Mouse (Mus musculus) embryonic facial prominence, embryonic 13.5 days (tissue): Measurements from ENCODE around the gene Cuedc2. TPM values are rescaled to one million over a fixed set of nuclear protein-coding genes. Genes with fewer than 3 reads are reported as not detected.

ENCODE experiments used
- ATAC-seq: fragments of 200-750 bp; cut with Nextera tagmentation; 2 replicates; pipeline ENCODE4 v1.8.0; 2017; ENCODE audit warnings: low read depth; ENCODE audit not compliant: insufficient number of reproducible peaks, insufficient read depth, low FRiP score, low TSS enrichment
- H3K27ac ChIP-seq: fragments of 300-500 bp; sonication (generic); 2 replicates; pipeline ENCODE4 v1.5.1; 2015; ENCODE audit warnings: moderate library complexity, mild to moderate bottlenecking, inconsistent platforms
- H3K27me3 ChIP-seq: fragments of 300-500 bp; sonication (generic); 2 replicates; pipeline ENCODE4 v1.6.1; 2015; ENCODE audit warnings: mild to moderate bottlenecking, inconsistent platforms
- H3K36me3 ChIP-seq: fragments of 300-500 bp; sonication (generic); 2 replicates; pipeline ENCODE4 v1.6.1; 2015; ENCODE audit warnings: mild to moderate bottlenecking, inconsistent platforms
- H3K4me1 ChIP-seq: fragments of 300-500 bp; sonication (generic); 2 replicates; pipeline ENCODE4 v1.6.1; 2015; ENCODE audit warnings: inconsistent platforms
- H3K4me2 ChIP-seq: fragments of 300-500 bp; sonication (generic); 2 replicates; pipeline ENCODE4 v1.6.1; 2015; ENCODE audit warnings: moderate library complexity, mild to moderate bottlenecking, inconsistent platforms
- H3K4me3 ChIP-seq: fragments of 300-500 bp; sonication (generic); 2 replicates; pipeline ENCODE4 v1.5.1; 2015; ENCODE audit warnings: mild to moderate bottlenecking, inconsistent platforms
- H3K9ac ChIP-seq: fragments of 300-500 bp; sonication (generic); 2 replicates; pipeline ENCODE4 v1.6.1; 2015; ENCODE audit warnings: mild to moderate bottlenecking, inconsistent platforms
- H3K9me3 ChIP-seq: fragments of 300-500 bp; sonication (generic); 2 replicates; pipeline ENCODE4 v1.6.1; 2016; ENCODE audit warnings: inconsistent platforms
- WGBS: fragments of 180-500 bp; shearing (Covaris S2); methylation state at CpG from one replicate; pipeline ENCODE4 v1.1.7; 2015; ENCODE audit warnings: mixed read lengths; 5-methylcytosine and 5-hydroxymethylcytosine counted together
- polyA plus RNA-seq: library from polyadenylated mRNA; unstranded; fragments of >200 nt; fragmentation: Nextera tagmentation; extraction: Ambion mirVana; gene quantifications from 2 replicates; pipeline ENCODE4 v1.2.1, GENCODE M21; 2015

Cuedc2 gene
- polyA plus RNA-seq, 1 experiment from 2014 or later = 177 TPM

DNA sequence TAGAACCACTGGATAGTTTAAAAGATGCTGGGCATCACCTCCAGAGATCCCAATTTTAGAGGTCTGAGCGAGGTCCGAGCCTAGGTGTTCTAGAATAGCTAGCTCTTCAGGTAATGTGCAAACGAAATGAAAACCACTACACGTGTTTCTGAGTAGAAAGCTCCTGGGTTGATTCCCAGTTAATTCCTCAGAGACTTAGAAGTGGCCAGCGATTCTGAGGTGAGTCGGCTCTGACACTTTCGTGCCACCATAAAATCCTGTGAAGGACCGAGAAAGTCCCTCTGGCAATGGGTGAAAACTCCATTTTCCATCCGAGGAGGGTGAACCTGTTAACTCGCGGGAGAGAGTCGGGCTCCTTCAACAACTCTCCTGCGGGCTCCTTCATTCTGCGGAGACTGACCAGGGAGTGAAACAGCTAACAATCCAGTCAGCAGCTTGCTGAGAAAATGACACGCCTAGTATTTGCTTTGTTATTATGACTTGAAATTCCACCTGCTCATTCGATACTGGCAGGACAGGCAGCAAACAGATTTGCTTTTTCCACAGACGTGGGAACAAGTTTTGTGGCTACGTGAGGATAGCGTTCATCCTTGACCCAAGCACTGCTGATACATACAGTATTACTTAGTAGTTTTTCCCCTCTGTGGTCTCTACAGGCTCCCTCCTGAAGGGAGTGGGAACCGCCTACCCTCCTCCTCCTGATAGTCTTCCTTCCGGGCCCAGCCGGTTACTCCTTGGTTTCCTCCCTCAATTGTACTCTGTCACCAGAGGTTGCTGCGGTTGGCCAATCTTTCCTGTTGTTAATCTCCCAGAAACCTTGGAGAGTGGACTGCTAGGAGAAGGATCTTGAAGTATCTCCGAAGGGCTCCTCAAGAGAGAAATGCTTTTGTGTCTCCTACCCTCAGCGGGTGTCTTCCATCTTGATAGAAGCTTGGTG is 19.1 kb upstream of the Cuedc2 start:
- 15% methylated on average over 25 of the region's 25 CpGs for WGBS
- no peak overlapping the region for H3K27ac ChIP-seq
- H3K4me2 ChIP-seq = peak overlapping the region; percentile 79
- H3K4me3 ChIP-seq = peak overlapping the region; percentile 49
- H3K4me1 ChIP-seq = peaks cover 5% of the 10 kb centered on the region
- H3K36me3 ChIP-seq = no peaks in the 10 kb centered on the region
- peaks cover 35% of the 10 kb centered on the region for H3K27me3 ChIP-seq
- H3K9ac ChIP-seq = peak overlapping the region; percentile 65; the same call in 1 of the 2 replicates
- ATAC-seq = no peak
- H3K9me3 ChIP-seq = no peaks in the 10 kb centered on the region

DNA sequence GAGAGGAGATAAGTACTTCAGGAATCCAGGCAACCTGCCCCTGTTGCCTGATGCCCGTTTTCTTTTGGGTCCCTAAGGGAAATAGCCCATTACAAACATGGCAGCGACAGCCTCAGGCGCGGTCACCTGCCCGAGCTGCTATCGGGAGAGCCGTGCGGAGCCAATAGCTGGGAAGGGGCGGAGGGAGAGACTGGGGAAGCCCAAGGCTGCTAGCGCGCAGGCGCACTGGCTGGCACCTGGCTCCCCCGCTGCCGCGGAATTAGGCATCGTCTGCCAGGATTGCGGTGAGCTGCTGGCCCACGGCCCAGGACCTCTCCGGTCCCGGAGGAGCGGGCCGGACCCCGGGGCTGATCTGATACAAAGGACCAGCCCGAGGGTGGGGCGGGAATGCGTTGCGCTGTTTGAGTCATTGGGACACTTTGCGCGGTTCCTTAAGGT is 18.2 kb upstream of the Cuedc2 start:
- Histone ChIP-seq H3K4me1 (peaks cover 5% of the 10 kb centered on the region), H3K36me3 (no peaks in the 10 kb centered on the region), H3K27ac (no peak overlapping the region), H3K9ac (peak overlapping the region; percentile 65), H3K27me3 (peaks cover 35% of the 10 kb centered on the region), H3K4me2 (peak overlapping the region; percentile 79), H3K4me3 (peak overlapping the region; percentile 49), H3K9me3 (no peaks in the 10 kb centered on the region)
- WGBS = under 1% methylated on average over 29 of the region's 29 CpGs
- peak; percentile 69 for ATAC-seq

DNA sequence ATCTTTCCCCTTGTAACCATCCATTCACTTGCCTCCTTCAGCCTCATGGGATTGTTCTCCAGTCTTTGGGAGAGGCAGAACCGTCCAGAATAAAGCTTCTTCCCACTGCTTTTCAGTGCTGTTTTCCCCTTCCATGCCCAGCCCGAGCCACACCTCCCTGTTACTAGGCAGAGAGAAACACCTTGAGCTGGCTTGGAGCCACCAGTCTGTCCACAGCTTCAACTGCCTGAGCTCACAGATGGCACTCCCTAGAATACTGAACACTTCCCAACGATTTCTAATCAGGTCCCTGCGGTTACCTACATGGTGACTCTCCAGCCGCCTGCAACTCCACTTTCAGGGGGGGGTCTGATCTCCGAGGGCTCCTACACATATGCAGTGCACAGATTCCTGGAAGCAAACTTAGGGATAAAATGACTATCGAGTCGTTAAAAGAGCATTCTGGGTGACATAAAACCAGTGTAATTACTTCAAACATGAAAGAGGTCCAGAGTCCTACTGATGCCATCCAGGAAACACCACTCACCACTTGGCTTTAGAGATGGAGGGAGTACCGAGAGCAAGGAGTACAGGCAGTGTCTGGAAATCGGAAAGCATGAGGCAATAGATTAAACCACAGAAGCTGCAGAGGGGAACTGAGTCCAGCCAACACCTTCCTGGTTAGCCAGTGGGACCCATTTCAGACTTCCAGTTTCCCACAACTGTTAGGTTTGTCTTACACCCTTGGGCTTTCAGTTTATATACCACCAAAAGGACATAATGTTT is 11.8 kb upstream of the Cuedc2 start, which contains the start of gene 2310034G01Rik:
Gene 2310034G01Rik (minus strand): TSS at position 135 of the 765 bp plus-strand sequence.
- H3K4me1 ChIP-seq = peaks cover 15% of the 10 kb centered on the region
- H3K9me3 ChIP-seq = no peaks in the 10 kb centered on the region
- ATAC-seq = no peak
- peaks cover 15% of the 10 kb centered on the region for H3K27me3 ChIP-seq
- peak within 1 kb of the TSS; percentile 76 for H3K4me2 ChIP-seq
- H3K4me3 ChIP-seq = peak within 1 kb of the TSS; percentile 69
- H3K27ac ChIP-seq = peak within 1 kb of the TSS; percentile 72
- WGBS = 60% methylated on average over 10 of the region's 10 CpGs
- no peaks in the 10 kb centered on the region for H3K36me3 ChIP-seq
- peak within 1 kb of the TSS; percentile 86 for H3K9ac ChIP-seq

DNA sequence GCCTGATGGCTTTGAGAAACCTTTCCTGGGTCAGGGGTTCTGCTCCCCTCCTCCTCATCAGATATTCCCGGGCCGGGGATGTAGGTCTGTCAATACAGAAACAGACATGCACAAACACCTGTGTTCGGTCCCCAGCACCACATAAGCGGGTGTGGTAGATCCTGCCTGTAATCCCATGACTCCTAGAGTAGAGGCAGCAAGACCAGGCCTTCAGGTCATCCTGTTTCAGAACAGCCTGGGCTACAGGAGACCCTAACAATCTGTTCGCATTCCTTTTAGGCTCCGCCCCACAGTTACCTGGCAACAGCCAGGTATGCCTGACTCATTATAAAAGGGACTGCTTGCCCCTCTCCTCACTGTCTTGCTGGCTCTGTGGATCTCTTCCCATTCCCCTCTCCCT is 11.0 kb upstream of the Cuedc2 start:
- H3K27me3 ChIP-seq = peaks cover 21% of the 10 kb centered on the region
- no peak overlapping the region for H3K27ac ChIP-seq
- no peak for ATAC-seq
- peaks cover 15% of the 10 kb centered on the region for H3K4me1 ChIP-seq
- H3K9ac ChIP-seq = peak overlapping the region; percentile 86
- no peaks in the 10 kb centered on the region for H3K36me3 ChIP-seq
- peak overlapping the region; percentile 69 for H3K4me3 ChIP-seq
- no peaks in the 10 kb centered on the region for H3K9me3 ChIP-seq
- WGBS = 21% methylated on average over 6 of the region's 6 CpGs
- H3K4me2 ChIP-seq = peak overlapping the region; percentile 76

DNA sequence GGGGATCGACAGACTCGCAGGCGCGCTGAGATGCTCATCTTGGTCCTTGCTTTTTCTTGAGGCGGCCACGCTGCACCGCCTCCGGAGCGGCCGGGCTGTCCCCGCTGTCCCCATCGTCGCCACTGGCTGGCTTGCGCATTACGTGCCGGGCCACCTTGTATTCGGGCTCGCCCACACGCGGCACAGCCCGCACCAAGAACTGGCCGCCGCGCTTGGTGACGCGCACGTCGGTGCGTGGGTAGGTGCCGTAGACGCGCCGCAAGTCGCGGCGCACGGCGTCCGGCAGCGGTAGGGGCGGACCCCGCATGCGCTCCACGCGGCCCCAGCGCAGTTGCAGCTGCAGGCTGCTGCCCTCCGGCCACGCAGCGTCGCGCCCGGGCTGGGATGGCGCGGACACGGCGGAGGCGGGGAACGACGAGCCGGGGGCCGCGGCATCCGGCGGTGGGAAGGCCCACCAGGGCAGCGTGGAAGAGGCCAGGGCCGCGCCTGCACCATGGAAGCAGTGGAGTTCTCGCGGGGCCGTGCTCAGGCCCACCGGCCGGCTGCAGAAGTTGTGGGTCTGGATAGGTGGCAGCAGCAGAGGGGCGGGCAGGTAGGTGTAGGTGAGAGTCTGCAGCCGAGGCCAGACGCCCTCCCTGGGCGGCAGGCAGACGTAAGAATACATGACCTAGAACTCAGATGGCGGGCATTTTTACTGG is 10.4 kb upstream of the Cuedc2 start:
- Histone ChIP-seq H3K4me2 (peak overlapping the region; percentile 76), H3K4me1 (peaks cover 15% of the 10 kb centered on the region), H3K27me3 (peaks cover 26% of the 10 kb centered on the region), H3K4me3 (peak overlapping the region; percentile 69), H3K9ac (peak overlapping the region; percentile 86), H3K27ac (peak overlapping the region; percentile 72), H3K36me3 (no peaks in the 10 kb centered on the region), H3K9me3 (no peaks in the 10 kb centered on the region)
- WGBS = under 1% methylated on average over 78 of the region's 78 CpGs
- peak; percentile 81 for ATAC-seq

DNA sequence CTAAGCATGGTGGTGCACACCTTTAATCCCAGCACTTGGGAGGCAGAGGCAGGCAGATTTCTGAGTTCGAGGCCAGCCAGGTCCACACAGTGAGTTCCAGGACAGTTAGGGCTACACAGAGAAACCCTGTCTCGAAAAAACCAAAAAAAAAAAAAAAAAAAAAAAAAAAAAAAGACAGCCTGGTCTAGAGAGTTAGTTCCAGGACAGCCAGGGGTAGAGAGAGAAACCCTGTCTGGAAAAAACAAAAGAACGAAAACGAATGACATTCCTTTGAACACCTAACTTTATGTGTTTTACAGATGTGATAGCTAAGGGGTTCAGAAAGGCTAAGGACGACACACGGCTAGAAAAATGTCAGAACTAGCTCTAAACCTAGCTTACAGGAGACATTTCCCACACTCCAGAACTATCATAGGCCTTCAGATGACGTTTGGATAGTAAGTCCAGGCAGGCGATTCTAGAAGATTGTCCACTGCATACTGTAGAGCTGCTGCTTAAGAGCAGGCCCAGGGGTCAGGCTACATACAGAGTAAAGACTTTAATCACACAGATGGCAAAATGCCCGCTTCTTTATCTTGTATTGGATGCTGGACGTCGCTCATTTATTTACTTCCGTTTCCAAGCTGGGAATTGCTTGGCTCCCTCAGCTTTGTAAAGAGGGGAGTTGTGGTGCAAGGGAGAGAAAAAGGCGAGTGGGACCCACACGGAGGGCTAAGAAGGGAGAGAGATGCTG is 9.6 kb upstream of the Cuedc2 start:
- H3K9me3 ChIP-seq = no peaks in the 10 kb centered on the region
- peak overlapping the region; percentile 86 for H3K9ac ChIP-seq
- no peak for ATAC-seq
- peak overlapping the region; percentile 72 for H3K27ac ChIP-seq
- peak overlapping the region; percentile 69 for H3K4me3 ChIP-seq
- H3K27me3 ChIP-seq = peaks cover 26% of the 10 kb centered on the region
- H3K4me2 ChIP-seq = peak overlapping the region; percentile 76
- H3K4me1 ChIP-seq = peaks cover 15% of the 10 kb centered on the region
- no peaks in the 10 kb centered on the region for H3K36me3 ChIP-seq
- 31% methylated on average over 14 of the region's 14 CpGs for WGBS

DNA sequence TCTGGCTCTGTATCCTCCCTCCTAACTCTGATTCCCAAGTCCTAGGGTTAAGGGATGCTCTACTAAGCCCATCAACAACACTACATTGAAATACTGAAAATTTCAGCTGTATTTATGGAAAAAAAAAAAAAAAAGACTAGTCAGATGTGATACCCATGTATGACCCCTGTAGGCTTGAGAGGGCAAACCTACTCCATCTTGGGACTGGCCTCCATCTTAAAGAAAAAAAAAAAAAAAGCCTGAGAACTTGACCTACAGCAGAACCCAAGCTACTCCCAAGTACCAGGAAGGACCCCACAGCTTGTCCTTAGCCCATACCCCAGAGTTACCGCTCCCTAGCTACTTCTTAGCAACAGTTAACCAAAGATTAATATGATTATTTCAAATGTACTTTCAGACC is 8.6 kb upstream of the Cuedc2 start:
- Histone ChIP-seq H3K36me3 (no peaks in the 10 kb centered on the region), H3K27ac (no peak overlapping the region), H3K4me2 (no peak overlapping the region), H3K27me3 (peaks cover 26% of the 10 kb centered on the region), H3K4me1 (peaks cover 15% of the 10 kb centered on the region), H3K4me3 (no peak overlapping the region), H3K9me3 (no peaks in the 10 kb centered on the region), H3K9ac (no peak overlapping the region)
- no peak for ATAC-seq
- WGBS = 97% methylated on average over 1 of the region's 1 CpGs

DNA sequence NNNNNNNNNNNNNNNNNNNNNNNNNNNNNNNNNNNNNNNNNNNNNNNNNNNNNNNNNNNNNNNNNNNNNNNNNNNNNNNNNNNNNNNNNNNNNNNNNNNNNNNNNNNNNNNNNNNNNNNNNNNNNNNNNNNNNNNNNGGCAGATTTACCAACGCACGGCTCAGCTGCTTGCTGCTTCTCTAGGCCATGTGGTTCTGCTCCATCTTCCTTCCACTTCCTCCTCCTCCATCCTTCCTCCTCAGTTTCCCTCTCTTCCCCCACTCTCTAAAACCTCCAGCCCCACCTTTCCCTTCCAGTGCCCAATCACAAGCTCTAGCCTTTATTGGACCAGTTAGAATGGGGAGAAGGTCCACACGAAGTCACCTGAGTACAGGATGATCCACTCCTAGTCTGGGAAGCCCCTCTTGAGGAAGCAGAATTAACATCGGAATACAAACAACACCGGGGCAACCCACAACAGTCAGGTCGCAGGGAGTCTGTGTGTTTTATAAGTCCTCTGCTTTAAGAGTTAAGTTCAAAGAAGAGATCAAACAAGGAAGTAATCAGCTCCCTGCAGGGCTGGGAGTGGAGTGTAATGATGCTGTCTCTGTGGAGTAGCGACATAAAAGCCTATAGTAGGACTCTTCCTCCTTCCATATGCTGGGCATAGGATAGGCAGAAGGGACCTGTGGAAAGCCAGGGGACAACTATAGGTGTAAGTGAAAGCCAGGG is 6.4 kb upstream of the Cuedc2 start:
- Histone ChIP-seq H3K27ac (no peak overlapping the region), H3K9ac (no peak overlapping the region), H3K4me2 (no peak overlapping the region), H3K36me3 (no peaks in the 10 kb centered on the region), H3K27me3 (peaks cover 21% of the 10 kb centered on the region), H3K9me3 (no peaks in the 10 kb centered on the region), H3K4me1 (peaks cover 11% of the 10 kb centered on the region), H3K4me3 (no peak overlapping the region)
- WGBS = 26% methylated on average over 7 of the region's 7 CpGs
- ATAC-seq = no peak

DNA sequence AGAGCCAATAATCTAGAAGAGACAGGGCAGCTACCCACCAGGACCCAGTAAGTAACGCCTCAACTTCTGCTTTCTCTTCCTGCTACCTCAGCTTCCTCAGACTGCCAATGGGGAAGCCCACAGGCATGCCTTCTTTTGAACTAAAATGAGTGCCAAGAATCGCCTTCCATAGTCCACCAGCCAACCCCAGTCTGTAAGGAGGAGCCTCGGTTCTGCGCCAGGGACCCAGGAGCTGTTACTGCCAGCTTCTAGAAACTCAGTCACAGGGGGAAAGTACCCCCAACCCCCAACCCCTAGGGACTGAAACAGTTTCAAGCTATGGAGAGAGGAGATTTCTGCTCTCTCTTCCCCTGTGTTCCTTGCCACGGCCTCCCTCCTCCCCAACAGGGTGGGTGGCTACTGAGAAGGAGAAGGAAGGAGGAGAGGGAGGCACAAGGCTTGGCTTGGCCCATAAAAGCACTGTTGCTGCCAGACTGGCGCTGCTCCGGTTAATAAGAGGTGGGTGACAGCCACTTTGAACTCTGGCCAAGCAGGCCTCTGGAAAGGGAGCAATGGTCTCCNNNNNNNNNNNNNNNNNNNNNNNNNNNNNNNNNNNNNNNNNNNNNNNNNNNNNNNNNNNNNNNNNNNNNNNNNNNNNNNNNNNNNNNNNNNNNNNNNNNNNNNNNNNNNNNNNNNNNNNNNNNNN is 927 bp upstream of the Cuedc2 start:
- H3K27me3 ChIP-seq = peaks cover 3% of the 10 kb centered on the region
- H3K4me2 ChIP-seq = peak overlapping the region; percentile 50
- no peaks in the 10 kb centered on the region for H3K9me3 ChIP-seq
- 0 out of 2 replicates have a peak overlapping the region, but pooled peaks have one; percentile 49 for H3K9ac ChIP-seq
- no peaks in the 10 kb centered on the region for H3K36me3 ChIP-seq
- H3K27ac ChIP-seq = no peak overlapping the region
- ATAC-seq = no peak
- H3K4me1 ChIP-seq = peaks cover 21% of the 10 kb centered on the region
- H3K4me3 ChIP-seq = no peak overlapping the region
- WGBS = 78% methylated on average over 7 of the region's 7 CpGs

DNA sequence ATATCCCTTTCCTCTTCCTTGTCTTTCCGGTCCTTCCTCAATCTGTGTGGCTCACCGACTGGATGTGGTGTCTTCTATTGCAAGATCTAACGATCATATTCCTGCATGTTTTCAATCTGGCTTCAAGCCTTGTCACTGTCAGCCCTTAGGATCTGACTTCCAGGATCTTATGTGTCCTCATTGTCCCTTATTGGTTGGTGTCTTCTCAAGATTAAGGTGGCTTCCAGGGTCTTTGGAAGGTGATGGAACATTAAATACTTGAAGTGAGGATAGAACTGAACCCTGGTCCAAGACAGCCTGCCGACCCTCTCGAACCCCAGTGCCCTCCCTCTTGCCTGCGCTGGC is 412 bp upstream of the Cuedc2 start:
- no peak overlapping the region for H3K27ac ChIP-seq
- no peaks in the 10 kb centered on the region for H3K36me3 ChIP-seq
- peak overlapping the region; percentile 72 for H3K4me3 ChIP-seq
- H3K4me1 ChIP-seq = peaks cover 21% of the 10 kb centered on the region
- H3K4me2 ChIP-seq = peak overlapping the region; percentile 50
- H3K9me3 ChIP-seq = no peaks in the 10 kb centered on the region
- H3K27me3 ChIP-seq = no peaks in the 10 kb centered on the region
- 50% methylated on average over 6 of the region's 6 CpGs for WGBS
- ATAC-seq = no peak
- H3K9ac ChIP-seq = peak overlapping the region; percentile 49; the same call in 1 of the 2 replicates
